Mouse (Mus musculus) lung, adult 2 months (tissue): Measurements from ENCODE around the gene Tex21.

Experiments
- CTCF ChIP-seq: fragments of 200-500 bp; IDR thresholded peaks from 2 replicates; pipeline ENCODE4 v1.5.1; 2011; ENCODE audit warnings: mild to moderate bottlenecking, low read length, control low read depth; ENCODE audit not compliant: insufficient read depth
- POLR2A ChIP-seq: fragments of 200-500 bp; IDR thresholded peaks from 2 replicates; pipeline ENCODE4 v1.6.1; 2011; ENCODE audit warnings: low read depth, mild to moderate bottlenecking, control low read depth, low read length, borderline replicate concordance; ENCODE audit errors: extremely low read depth

- TF ChIP-seq CTCF (no peak), POLR2A (no peak)
Observed at GRCm38 (mm10) chr12:76271516-76271915, 25.0 kb upstream of the Tex21 start.
